Mouse (Mus musculus) brain, embryonic 14.5 days (tissue): ENCODE measurements at regions not wholly inside any gene's neighbourhood (a gene's known extent, or its start where the extent isn't known, plus 50 kb on each side); places are given as distances from the start of the nearest gene placed in this dataset.

Source experiments
- DNase-seq: peaks from one replicate; pipeline ENCODE4 v3.0.0-alpha.2; 2011; ENCODE audit warnings: low read depth
- CTCF ChIP-seq: fragments of 200-500 bp; IDR thresholded peaks from 2 replicates; pipeline ENCODE4 v1.5.1; 2012; ENCODE audit warnings: inconsistent platforms, mild to moderate bottlenecking, moderate library complexity, borderline replicate concordance; ENCODE audit not compliant: insufficient read depth, insufficient read length; ENCODE audit errors: extremely low read depth
- POLR2A ChIP-seq: fragments of 200-500 bp; IDR thresholded peaks from 2 replicates; pipeline ENCODE4 v1.6.1; 2012; ENCODE audit warnings: mild to moderate bottlenecking, inconsistent platforms, borderline replicate concordance; ENCODE audit not compliant: poor library complexity, insufficient read depth, insufficient read length, severe bottlenecking; ENCODE audit errors: extremely low read depth

- no peak for TF ChIP-seq POLR2A
- no peak for TF ChIP-seq CTCF
- peak; percentile 8 for DNase-seq
These were observed 1292.2 kb upstream of the G6pd2 start for GRCm38 (mm10) chr5:60516416-60516815.
